Mouse (Mus musculus) hindlimb bud, embryonic 11.5 days (tissue): ENCODE results near the gene Abhd6.
"Not testable (repeated sequence)": the region's sequence is repeated elsewhere in the genome, so short reads cannot be mapped to it uniquely, and the experiment has no call there.

ENCODE experiments used
- DNase-seq: peaks from one replicate; pipeline ENCODE4 v3.0.0-alpha.2; 2012; ENCODE audit warnings: low read depth, low spot score; ENCODE audit errors: extremely low spot score

Abhd6 gene

DNA sequence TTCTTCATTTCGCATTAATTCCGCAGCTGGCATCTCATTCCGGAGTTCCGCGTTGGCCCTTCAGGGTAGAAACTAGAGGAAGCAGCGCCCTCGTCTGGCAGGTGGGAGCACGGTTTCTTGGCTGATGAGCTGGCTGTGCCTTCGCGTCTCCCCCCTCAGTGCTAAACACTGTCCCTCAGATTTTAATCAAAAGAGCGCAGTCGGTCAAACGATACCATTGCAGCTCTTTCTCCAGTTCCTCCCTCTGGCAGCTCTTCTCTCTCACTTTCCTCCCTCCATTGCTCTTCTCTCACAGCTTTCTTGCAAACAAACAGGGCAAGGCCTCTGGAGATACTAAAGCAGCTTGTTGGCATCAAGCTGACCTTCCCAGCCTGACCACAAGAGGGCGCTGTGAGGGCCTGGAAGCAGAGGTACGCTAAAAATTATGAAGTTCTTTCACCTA, 5.4 kb upstream of the Abhd6 start:
- DNase-seq: peak; percentile 83

DNA sequence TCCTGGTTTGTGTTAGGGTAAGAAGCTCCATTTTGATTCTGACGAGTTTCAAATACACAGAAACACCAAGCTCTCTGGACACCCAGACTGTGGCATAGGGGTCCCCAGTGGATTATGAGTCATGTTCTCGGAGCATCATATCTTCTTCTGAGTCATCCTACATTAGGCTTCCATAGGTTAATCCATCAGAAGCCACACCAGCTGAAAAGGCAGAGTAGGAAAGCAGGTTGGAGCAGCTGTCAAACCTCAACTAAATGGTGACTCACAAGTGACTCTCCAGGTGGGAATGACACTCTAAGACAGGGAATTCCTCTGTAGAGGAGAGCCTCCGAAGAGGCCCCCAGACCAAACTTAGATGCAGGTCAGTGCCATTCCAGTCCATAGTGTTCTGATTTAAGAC, 3.7 kb upstream of the Abhd6 start:
- DNase-seq: no peak

DNA sequence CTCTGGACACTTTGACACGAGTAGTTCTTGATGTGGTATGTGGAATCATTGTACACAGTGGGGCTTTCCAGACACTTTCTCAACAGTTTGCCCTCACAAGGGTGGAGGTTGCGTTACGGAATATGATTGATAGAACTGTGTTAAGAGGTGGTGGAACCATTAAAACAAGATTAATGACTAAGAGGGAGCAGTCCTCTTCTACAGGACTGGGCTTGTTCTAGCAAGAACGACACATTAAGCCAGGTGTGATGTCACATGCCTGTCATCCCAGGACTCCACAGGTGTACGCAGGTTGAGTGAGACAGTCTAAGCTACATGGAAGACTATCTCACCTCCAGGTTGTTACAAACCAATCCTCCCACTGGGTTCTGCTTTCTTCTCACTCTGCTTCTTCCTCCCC, 3.3 kb upstream of the Abhd6 start:
- no peak for DNase-seq

DNA sequence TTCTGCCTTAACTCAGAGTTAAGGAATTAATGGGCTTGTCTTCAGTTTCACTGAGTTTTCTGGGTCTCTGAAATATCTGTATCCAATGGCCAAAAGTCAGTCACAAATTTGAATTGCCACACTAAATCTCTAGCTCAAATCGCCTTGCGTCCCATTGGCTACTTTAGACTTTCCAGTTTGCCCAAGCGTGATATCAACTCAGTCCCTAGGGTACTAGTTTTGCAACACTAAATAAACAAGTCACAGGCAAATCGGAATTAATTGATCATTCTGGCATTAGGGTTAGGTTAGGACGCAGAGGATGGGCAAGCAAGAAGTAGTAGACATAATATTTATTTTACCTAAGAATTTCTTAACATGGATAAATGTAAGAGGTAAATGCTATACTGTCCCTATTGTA, 2.5 kb upstream of the Abhd6 start:
- DNase-seq: no peak

DNA sequence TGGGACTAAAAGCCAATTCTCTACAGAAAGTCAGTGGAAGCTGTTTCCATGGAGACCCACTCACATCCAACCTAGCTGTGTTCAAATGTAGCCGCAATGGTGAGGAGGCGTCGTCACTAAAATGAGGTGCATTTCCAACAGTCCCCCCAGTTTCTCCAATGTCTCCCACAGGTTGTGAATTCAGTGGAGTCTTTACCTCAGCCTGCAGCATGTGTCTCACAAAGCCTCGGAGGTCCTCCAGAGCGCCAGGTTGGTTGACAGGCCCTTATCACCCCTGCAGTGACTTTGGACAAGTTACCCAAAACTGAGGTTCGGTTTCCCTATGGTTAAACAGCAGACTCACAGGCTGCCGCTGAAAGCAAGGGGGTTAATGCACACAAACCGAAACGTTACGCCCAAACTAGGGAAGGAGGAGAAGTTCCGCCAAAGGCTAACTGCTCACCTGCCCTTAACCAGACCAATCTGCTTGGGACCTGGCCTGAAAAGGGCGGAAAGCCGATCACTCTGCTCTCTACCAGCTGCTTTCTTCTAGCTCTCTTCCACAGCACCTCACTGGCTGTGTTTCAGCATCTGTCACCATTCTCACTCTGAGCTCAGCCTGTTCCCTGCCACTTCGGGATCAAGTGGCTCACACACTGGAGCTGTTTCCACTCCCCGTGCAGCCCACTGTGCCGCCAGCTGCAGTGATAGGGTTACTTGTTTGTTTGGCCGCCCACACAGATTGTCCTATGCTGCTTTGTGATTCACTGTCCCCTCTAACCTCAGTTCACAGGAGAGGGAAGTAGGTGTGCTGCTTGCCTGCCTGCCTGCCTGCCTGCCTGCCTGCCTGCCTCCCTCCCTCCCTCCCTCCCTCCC, 1.6 kb upstream of the Abhd6 start:
- no peak for DNase-seq

DNA sequence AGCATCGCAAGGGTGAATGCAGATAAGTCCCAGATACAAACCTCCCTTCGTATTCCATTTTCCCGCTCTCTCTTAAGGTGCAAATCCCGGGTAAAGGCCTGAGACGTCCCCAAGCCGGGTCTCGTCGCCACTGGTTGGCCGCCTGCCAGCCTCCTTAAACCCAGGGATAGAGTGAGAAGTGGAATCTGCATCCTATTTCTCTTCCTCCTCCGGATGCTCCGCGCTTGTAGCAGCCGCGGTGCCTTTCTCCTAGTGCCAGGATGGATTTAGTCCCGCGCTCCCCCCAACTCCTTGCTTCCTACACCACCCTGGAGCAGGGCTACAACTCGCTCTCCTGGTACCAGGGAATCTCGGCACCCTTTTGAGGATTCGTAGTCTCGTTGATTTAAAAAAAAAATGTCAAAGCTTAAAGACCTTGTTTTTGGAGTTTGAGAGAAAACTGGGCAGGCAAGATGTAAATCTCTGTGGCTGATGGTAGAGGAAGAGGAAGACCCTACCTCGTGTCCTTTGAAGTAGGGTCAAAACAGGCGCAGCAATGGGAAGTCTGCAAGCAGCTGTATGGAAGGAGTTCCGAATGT, 480 bp downstream of the Abhd6 start:
- DNase-seq: no peak

DNA sequence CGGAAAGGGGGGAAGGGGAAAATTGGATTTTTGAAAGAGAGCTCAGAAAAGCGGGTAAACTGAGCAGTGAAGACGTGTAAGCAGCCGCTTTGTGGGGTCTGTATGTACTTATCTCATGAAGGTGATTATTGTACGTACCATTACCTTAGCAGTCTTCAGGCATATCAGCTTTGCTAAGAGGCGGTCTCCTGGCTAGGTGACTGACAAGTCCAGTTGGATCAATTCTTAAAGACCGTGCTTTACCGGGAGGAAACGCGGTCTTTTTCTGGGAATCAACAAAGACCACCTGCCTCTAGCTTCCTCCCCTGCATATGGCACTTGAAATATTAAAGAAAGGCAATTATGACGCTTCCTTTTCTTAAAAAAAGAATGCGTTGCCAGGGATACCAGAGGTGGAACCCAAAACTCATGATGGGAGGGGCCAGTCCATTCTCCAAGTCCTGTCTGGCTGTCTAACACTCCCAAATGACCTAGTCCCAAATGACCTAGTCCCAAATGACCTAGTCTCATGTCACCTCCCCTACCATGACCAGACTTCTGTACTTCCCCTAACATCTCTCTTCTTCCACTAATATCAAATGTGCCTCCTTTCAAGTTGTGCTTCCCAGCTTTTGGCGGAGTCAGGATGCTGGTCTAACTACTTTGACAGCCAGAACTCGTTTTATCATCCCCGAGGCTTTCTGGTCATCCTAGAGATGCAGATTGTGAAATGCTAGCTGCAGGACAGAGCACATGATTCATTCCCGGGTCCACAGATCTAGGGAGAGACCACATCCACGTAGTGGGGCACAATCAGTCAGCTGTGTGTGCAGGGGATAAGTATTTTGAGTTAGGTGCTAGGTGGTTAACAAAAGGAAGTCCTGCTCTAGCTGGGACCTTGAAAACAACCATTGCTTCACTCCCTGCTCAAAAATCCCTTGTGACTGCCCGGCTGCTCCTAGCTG, 1.3 kb downstream of the Abhd6 start:
- DNase-seq: no peak

DNA sequence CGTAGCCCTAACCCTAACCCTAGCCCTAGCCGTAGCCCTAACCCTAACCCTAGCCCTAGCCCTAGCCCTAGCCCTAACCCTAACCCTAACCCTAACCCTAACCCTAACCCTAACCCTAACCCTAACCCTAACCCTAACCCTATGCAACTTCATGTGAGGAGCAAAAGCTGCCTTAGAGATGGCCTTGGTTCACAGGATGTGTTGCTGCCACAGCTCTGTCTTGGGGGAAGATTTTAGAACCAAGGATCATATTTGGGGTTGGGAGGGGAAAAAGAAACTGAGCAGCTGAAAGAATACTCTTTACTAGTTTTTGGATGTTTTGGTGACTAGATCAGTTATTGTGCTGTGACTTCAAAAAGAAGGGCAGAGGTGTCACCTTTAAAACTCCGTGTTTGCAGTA, 3.4 kb downstream of the Abhd6 start:
- not testable (repeated sequence) for DNase-seq

DNA sequence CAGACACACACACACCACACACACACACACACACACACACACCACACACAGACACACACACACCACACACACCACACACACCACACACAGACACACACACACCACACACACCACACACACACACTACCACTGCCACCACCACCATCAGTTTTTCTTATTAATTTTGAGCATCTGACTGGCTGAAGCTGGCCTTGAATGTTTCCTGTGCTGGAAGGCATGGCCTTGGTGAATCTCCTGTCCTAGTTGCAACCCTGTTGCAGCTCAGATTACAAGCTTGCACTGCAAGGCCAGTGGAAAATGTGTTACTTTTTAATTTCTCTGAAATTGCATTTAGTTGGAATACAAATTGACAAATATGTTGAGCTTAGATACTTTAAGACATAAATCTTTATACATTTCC, 4.4 kb downstream of the Abhd6 start:
- DNase-seq: no peak

DNA sequence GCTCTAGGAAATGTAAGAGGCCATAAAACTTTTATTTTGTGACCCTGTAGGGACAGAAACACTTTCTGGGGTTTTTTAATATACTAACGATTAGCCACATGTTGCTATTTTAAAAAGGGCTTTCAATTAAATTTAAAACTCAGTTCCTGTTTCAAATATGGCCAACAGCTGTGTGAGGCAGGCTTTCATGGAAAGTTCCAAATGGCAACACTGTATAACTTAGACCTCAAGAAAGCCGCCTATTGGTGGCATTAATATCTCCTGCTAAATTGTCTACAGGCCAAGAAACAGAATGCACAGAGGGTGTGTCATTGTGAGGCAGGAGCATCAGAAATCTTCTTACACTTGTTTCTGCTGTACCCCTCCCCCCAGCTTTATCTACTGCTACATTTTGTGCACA, 4.8 kb downstream of the Abhd6 start:
- no peak for DNase-seq

DNA sequence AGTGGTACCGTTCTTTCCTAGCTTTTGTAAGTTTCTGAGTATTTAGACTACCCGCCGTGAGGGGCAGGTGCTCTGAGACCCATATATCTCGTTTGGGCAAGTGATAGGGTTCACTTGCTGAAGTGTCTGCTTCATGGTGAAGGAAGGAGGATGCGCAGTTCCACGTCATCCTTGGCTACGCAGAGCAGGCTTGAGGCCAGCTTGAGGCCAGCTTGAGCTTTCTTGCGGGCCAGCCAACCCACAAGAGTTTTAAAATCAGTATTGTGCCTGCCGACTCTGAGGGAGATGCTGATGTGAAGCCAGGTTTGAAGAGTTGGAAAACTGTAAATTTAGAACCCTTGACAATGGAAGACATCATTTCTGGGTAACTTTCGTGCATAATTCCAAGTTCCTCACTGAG, 5.2 kb downstream of the Abhd6 start:
- no peak for DNase-seq

DNA sequence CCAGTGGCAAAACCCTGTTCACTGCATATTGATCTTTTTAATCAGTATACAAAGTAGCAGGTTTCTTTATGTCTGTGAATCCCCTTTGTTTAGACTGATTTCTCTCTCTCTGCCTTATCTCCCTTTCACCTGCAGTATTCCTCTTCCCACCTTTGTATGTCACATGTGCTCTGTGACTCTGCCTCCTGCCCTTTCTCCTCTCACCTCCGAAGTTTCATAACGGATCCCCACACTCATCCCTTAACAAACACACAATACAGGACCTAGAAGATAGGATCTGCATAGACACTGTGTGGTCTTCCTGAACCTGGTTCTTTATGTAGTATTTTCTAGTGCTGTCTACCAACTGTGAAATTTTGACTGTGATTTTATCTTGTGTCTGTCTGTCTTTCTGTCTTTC, 8.6 kb downstream of the Abhd6 start:
- DNase-seq: no peak

DNA sequence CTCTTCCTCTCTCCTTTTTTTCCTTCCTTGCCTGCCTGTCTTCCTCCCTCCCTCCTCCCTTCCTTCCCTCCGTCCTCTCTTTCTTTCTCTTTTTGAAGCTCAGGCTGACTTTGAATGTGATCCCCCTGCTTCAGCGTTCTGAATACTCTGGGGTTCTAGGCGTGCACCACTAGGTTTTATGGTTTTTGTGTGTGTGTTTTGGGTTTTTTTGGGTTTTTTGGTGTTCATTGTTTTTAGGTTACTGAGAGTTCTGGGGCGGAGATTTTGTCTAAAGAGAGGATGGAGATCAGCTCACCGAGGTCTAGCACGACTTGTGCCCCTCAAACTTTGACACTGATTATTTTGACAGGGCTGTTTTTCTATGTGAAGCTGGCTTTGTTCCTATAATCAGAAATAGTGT, 9.2 kb downstream of the Abhd6 start:
- no peak for DNase-seq

DNA sequence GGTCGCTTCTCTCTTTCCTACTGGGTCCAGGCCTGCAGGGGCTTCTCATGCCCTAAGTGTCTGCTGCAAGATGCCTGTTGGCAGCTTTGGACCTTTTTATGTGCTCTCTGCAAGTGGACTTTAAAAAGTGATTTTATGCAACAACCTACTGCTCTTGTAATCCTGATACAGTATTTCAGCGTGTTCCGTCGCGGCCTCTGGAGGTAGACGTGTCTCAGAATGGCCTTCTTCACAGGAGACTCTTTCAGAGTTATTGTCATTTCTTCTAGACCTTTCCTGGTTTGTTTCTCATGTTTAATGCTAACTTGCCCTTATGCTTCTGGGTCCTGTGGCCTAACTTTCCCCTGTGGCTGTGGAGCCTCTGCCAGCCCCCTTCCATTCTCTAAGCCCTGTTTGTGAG, 13.1 kb downstream of the Abhd6 start:
- DNase-seq: no peak

DNA sequence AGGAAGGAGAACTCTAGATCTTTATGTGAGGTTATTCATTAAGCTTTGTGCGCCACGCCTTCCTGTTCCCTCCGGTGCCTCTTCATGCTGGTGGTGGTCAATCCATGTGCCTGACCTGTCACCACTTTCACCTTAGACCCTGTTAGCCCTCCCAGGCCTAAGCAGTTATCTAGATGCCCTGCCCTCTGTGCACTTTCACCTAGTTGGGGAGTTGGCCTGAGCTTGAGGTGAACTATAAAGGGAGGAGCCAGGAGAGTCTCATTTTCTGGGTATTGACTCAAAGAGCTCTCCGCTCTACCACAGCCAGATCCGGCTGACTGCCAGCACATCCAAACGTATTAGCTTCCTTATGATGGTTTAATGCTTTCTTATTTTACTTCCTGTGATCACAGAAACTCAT, 13.6 kb downstream of the Abhd6 start:
- no peak for DNase-seq

DNA sequence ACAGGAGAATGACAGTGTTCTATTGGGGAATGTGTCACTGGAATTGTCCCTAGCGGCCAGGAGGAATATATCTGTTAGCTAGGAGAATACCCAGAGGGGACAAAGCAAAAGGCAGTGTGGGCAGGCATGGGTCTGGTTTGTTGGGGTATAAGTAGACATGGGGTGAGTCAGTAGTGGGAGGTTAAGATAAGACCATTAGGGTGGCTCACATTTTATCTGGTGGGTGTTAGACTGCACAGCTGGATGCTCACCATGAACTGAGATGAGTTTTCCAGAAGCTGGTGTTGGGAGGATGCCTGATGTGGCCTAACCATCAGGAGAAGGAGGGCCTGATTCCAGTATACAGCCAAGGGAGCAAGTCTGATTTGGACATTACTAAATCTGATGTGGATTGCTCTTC, 14.2 kb downstream of the Abhd6 start:
- DNase-seq: no peak

DNA sequence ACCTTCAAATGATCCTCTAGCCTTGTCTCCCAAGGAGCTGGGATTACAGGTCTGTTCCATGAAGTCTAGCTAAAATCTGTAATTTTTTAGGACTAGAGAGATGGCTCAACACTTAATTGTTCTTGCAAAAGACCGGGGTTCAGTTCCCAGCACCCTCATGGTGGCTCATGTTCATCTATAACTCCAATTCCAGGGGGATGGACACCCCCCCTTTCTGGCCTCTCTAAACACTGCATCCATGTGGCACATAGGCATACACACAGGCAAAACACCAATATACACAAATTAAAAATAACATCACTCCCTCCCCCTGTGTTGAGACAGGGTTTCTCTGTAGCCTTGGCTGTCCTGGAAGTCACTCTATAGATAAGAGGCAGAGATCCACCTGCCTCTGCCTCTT, 17.3 kb downstream of the Abhd6 start:
- no peak for DNase-seq

DNA sequence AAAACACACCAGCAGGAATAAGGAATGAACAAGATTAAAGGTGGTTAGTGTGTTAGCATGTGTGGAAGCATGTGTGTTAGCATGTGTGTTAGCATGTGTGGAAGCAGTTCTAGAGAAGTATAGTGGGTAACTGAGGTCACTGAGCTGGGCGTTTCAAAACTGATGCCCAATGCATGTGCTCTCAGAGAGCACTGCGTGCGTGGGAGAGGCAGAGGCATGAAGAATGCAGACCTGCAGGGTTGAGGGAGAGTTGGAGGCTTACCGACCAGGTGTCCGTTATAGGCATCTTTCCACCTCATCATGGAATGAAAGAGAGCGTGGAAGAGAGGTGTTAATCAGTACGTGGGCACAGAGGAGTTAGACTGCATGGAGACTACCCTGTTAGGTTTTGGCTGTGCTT, 17.8 kb downstream of the Abhd6 start:
- DNase-seq: no peak

DNA sequence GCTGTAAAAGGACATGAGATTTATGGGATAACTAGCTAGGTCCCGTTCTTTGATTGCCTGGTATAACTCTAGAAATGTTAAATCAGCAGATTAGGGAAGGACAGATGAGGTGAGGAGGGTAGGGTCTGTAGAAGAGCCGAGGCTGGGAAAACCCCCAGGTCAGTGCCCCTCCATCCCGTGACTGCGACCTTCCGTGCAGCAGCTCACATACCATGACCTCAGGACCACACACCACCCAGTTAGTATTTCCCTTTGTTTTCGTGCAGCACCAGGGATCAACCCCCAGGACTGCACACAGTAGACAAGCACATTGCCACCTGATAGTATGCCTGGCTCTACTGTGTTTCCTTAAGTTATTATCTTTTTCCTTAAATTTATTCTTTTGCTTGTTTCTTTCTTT, 21.8 kb downstream of the Abhd6 start:
- DNase-seq: no peak

DNA sequence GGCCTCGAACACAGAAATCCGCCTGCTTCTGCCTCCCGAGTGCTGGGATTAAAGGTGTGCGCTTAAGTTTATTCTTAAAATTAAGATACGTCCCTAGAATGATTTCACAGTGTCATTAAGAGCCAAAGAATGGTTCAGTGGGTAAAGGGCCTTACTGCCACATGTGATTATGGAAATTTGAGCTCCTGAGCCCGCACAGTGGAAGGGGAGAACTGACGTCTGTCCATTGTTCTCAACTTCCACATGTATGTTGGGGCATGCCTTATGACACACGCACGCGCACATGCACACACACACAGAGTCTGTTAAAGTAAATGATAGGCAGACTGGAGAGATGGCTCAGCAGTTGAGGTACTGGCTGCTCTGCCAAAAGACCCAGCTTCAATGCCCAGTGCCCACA, 22.2 kb downstream of the Abhd6 start:
- no peak for DNase-seq

DNA sequence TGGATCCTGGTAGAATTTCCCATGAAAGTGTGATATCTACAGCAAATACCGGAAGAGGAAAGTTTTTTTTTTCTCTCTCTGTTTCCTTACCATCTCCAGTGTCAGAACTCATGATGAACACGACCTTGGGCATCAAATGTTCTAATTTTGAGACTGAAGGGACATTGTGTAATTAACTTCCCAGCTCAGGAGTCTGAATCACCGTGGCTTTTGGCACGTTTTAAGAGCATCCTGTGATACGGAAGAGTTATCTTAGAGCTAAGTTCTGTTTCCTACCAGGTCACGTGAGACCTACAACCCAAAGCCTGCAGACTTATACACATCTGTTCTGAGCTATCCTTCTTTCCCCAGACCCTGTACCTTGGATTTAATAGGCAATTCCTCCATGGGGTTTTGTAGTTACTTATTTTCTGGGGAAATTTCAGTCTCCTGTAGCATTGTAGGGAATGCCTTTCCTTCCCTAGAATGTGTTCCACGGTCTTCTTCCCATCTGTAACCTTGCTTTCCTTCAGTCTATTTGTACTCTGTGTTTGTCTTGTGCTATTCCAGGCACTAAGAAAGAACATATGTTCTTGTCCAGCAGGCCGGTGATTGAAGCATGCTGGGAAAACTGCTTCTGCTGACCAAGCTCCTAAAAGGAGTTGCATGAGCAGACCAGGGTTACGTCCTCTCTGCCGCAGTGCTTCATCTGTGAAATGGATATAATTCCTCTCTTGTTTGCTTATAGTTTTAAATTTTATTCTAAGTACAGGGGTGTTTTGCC, 24.2 kb downstream of the Abhd6 start:
- no peak for DNase-seq
